Mouse (Mus musculus): ENCODE results near the gene Map2k3. TPM values are rescaled to one million over a fixed set of nuclear protein-coding genes. Genes with fewer than 3 reads are reported as not detected.

Gene Map2k3
- polyA plus RNA-seq, 1 experiment = 183 TPM

Other genes starting within 250 kb of the Map2k3 start
- 46.8 TPM for gene Llgl1, start 232.3 kb upstream of the Map2k3 start, polyA plus RNA-seq (2012; fragmentation: generic; extraction: Trizol)
- gene Flii, start 204.8 kb upstream of the Map2k3 start, polyA plus RNA-seq (2012; fragmentation: generic; extraction: Trizol) = 139 TPM
- 14.0 TPM for gene Mief2, start 203.6 kb upstream of the Map2k3 start, polyA plus RNA-seq (2012; fragmentation: generic; extraction: Trizol)
- gene Top3a, start 154.7 kb upstream of the Map2k3 start, polyA plus RNA-seq (2012; fragmentation: generic; extraction: Trizol) = 8.4 TPM
- gene Smcr8, start 154.5 kb upstream of the Map2k3 start, polyA plus RNA-seq (2012; fragmentation: generic; extraction: Trizol) = 9.2 TPM
- 28.7 TPM for gene Shmt1, start 120.3 kb upstream of the Map2k3 start, polyA plus RNA-seq (2012; fragmentation: generic; extraction: Trizol)
- 46.4 TPM for gene Dhrs7b, start 101.4 kb upstream of the Map2k3 start, polyA plus RNA-seq (2012; fragmentation: generic; extraction: Trizol)
- 61.5 TPM for gene Tmem11, start 52.8 kb upstream of the Map2k3 start, polyA plus RNA-seq (2012; fragmentation: generic; extraction: Trizol)
- 8.4 TPM for gene Natd1, start 17.3 kb upstream of the Map2k3 start, polyA plus RNA-seq (2012; fragmentation: generic; extraction: Trizol)
- gene Kcnj12, start 90.5 kb downstream of the Map2k3 start, polyA plus RNA-seq (2012; fragmentation: generic; extraction: Trizol) = 0.62 TPM
- not detected for gene Tnfrsf13b, start 194.7 kb downstream of the Map2k3 start, polyA plus RNA-seq (2012; fragmentation: generic; extraction: Trizol)
- 42.6 TPM for gene Usp22, start 243.0 kb downstream of the Map2k3 start, polyA plus RNA-seq (2012; fragmentation: generic; extraction: Trizol)